Mouse (Mus musculus): ENCODE data around the gene B3gnt9. TPM values are rescaled to one million over a fixed set of nuclear protein-coding genes. Genes with fewer than 3 reads are reported as not detected.

B3gnt9 gene
- polyA plus RNA-seq, 2 experiments = 40.8 to 42.9 TPM

DNA sequence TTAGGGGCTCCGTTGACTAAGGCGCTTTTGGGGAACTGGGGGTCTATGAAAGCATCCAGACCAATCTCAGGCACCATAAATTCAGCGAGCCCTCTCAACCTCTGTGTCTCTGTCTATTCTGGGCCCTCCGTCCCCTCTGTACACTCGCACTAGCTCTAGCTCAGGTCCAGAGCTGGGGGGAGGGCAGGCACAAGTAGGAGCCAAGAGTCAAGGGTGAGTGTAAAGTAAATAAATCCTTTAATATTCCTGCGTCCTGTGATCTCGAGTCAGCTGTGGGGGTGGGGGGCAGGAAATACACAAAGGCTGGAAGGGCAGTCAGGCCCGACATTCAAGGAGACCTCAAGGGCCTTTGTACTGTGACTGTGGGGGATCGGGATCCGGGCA is 14.1 kb upstream of the B3gnt9 start:
- H3K4me1 ChIP-seq (ENCODE audit: control insufficient read depth, insufficient read depth, low read length) = peaks cover 33% of the 10 kb centered on the region
- no peak for TF ChIP-seq POLR2A (IDR thresholded peaks at IDR 0.05; ENCODE audit: borderline replicate concordance, extremely low read depth, insufficient read depth, insufficient read length)
- peak overlapping the region; percentile 86 for H3K4me2 ChIP-seq (replicated peaks; ENCODE audit: low read depth, low read length, severe bottlenecking)
- H3K9me3 ChIP-seq (ENCODE audit: control insufficient read depth, low read length) = no peaks in the 10 kb centered on the region
- no peaks in the 10 kb centered on the region for H3K36me3 ChIP-seq (ENCODE audit: control insufficient read depth, insufficient read depth, low read length)
- under 1% methylated on average over 10 of the region's 10 CpGs for WGBS
- no peak overlapping the region for H3K27ac ChIP-seq (replicated peaks; ENCODE audit: low read depth, low read length)
- H3K4me3 ChIP-seq (replicated peaks; ENCODE audit: low read length) = peak overlapping the region; percentile 44
- DNase-seq (ENCODE audit: low spot score) = no peak
- H3K27me3 ChIP-seq (ENCODE audit: control insufficient read depth, insufficient read depth, low read length) = peaks cover 81% of the 10 kb centered on the region
- peak overlapping the region; percentile 29; the same call in 1 of the 2 replicates for H3K9ac ChIP-seq (ENCODE audit: low read depth, low read length, severe bottlenecking)
- ATAC-seq (ENCODE audit: low FRiP score, low read depth) = no peak

DNA sequence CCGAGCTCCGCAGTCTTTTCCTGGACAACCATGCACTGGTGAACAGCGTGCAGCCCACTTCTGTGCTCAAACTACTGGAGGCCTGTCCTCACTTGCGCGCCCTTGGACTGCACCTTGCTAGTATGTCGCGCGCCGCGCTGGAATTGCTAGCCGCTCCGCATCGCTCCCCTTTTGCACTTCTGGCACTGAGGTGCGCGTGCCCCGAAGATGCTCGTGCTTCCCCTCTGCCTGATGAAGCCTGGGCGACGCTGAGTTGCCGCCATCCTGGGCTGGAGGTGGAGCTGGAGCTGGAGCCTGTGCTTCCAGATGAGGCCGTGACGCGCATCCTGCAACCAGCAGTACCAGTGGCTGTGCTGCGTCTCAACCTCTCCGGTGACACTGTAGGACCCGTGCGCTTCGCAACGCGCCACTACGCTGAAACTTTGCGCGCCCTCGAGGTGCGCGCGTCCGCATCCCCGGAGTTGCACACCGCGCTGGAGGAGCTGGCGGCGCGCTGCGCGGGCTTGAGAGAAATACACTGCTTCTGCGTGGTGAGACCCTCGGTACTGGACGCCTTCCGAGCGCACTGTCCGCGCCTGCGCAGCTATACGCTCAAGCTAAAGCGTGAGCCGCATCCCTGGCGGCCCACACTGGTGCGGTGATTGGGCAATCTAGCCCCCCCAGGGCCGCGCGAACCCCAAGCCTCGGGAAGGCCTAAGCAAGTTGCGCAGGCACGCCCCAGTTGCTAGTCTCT is 13.6 kb upstream of the B3gnt9 start:
- peak; percentile 79 for DNase-seq (ENCODE audit: low spot score)
- peak overlapping the region; percentile 44 for H3K9ac ChIP-seq (ENCODE audit: low read depth, low read length, severe bottlenecking)
- TF ChIP-seq POLR2A (IDR thresholded peaks at IDR 0.05; ENCODE audit: borderline replicate concordance, extremely low read depth, insufficient read depth, insufficient read length) = 0 out of 2 replicates have a peak, but pooled peaks have one; percentile 15

GRCm38 (mm10) chr8:105266775-105267174 is 11.8 kb upstream of the B3gnt9 start:
- 18% methylated on average over 13 of the region's 13 CpGs for WGBS
- Histone ChIP-seq H3K36me3 (ENCODE audit: control insufficient read depth, insufficient read depth, low read length) (no peaks in the 10 kb centered on the region), H3K27me3 (ENCODE audit: control insufficient read depth, insufficient read depth, low read length) (peaks cover 73% of the 10 kb centered on the region), H3K27ac (replicated peaks; ENCODE audit: low read depth, low read length) (no peak overlapping the region), H3K9me3 (ENCODE audit: control insufficient read depth, low read length) (no peaks in the 10 kb centered on the region), H3K9ac (ENCODE audit: low read depth, low read length, severe bottlenecking) (no peak overlapping the region), H3K4me2 (replicated peaks; ENCODE audit: low read depth, low read length, severe bottlenecking) (no peak overlapping the region), H3K4me1 (ENCODE audit: control insufficient read depth, insufficient read depth, low read length) (peaks cover 33% of the 10 kb centered on the region), H3K4me3 (replicated peaks; ENCODE audit: low read length) (no peak overlapping the region)
- DNase-seq (ENCODE audit: low spot score) = no peak
- ATAC-seq (ENCODE audit: low FRiP score, low read depth) = no peak
- TF ChIP-seq POLR2A (IDR thresholded peaks at IDR 0.05; ENCODE audit: borderline replicate concordance, extremely low read depth, insufficient read depth, insufficient read length) = no peak

More for the DNA sequence above, 13.6 kb upstream of the B3gnt9 start:
- peak; percentile 67 for ATAC-seq (ENCODE audit: low FRiP score, low read depth)
- peak overlapping the region; percentile 86 for H3K4me2 ChIP-seq (replicated peaks; ENCODE audit: low read depth, low read length, severe bottlenecking)
- no peak overlapping the region for H3K27ac ChIP-seq (replicated peaks; ENCODE audit: low read depth, low read length)
- peak overlapping the region; percentile 44 for H3K4me3 ChIP-seq (replicated peaks; ENCODE audit: low read length)
- peaks cover 81% of the 10 kb centered on the region for H3K27me3 ChIP-seq (ENCODE audit: control insufficient read depth, insufficient read depth, low read length)
- no peaks in the 10 kb centered on the region for H3K9me3 ChIP-seq (ENCODE audit: control insufficient read depth, low read length)
- under 1% methylated on average over 55 of the region's 65 CpGs for WGBS
- no peaks in the 10 kb centered on the region for H3K36me3 ChIP-seq (ENCODE audit: control insufficient read depth, insufficient read depth, low read length)
- peaks cover 33% of the 10 kb centered on the region for H3K4me1 ChIP-seq (ENCODE audit: control insufficient read depth, insufficient read depth, low read length)

DNA sequence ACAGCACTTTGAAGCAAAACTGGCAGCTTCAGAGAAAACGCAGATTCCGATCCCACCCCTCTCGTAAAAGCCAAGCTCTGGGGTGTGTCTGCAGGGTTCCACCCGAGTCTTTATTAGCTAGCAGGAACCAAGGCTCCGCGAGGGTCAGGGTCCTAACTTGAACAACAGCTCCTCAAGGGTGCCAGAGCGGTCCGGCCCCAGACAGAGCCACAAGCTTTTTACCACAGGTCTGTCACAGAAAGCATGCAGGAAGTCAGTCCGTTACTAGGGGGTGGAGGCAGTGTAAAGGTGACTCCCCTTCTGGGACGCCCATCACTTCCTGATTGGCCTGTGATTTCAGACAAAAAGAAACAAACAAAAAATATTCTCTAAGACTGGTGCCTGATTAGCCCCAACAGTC is 10.2 kb upstream of the B3gnt9 start:
- no peaks in the 10 kb centered on the region for H3K36me3 ChIP-seq (ENCODE audit: control insufficient read depth, insufficient read depth, low read length)
- no peaks in the 10 kb centered on the region; the same call in 1 of the 2 replicates for H3K9me3 ChIP-seq (ENCODE audit: control insufficient read depth, low read length)
- DNase-seq (ENCODE audit: low spot score) (no peak), ATAC-seq (ENCODE audit: low FRiP score, low read depth) (no peak)
- peak overlapping the region; percentile 59 for H3K9ac ChIP-seq (ENCODE audit: low read depth, low read length, severe bottlenecking)
- peaks cover 25% of the 10 kb centered on the region for H3K4me1 ChIP-seq (ENCODE audit: control insufficient read depth, insufficient read depth, low read length)
- peak overlapping the region; percentile 74 for H3K4me2 ChIP-seq (replicated peaks; ENCODE audit: low read depth, low read length, severe bottlenecking)
- peaks cover 69% of the 10 kb centered on the region for H3K27me3 ChIP-seq (ENCODE audit: control insufficient read depth, insufficient read depth, low read length)
- H3K27ac ChIP-seq (replicated peaks; ENCODE audit: low read depth, low read length) = no peak overlapping the region
- 13% methylated on average over 10 of the region's 10 CpGs for WGBS
- TF ChIP-seq POLR2A (IDR thresholded peaks at IDR 0.05; ENCODE audit: borderline replicate concordance, extremely low read depth, insufficient read depth, insufficient read length) = no peak
- H3K4me3 ChIP-seq (replicated peaks; ENCODE audit: low read length) = peak overlapping the region; percentile 66

DNA sequence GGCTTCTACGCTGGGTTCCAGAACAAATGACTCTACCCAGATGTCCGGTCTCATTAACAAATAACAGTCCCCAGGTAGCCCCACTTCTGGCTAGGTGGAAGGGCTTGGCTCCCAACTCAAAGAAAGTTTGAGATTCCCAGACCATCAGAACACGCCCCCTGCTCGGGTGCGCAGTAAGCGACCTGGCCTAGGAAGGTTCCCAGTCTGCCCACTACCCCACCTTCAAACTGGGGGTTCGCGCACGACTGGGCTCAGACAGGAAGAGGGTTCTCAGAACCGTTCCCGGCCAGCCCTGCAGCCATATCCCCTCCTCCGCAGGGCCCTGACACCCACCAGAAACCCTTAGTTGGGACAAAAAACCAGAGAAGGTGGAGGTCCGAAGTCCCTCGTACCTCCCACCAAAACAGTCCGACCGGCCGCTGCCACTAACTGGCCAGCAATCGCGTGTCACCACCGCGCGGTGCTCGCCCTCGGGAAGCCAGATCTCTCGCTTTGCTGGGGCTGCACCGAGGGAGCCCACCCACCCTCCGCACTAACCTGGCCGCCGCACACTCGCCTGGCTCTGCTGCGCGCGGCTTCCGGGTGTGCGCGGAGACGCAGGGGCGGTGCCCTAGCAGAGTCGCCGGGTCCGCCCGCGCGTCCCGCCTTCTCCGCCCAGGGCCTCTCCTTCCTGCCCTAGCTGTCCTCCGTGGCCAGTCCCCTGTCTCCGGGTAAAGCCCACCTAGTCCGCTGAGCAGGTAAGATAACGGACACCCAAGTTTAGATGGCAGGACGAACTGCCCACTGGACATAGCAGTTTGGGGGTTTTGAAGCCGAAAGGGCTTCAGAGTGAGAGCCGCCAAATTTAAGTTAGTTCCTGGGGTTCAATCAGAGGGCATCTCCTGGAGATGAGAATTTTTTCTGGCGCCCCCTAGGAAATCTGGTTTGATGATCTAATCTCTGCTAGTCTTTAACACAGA is 9.3 kb upstream of the B3gnt9 start, which contains the start of the genes Tradd and Fbxl8:
Gene Tradd, minus strand, starts transcription at position 586 of the 959 bp plus-strand sequence.
Gene Fbxl8, plus strand, starts transcription at position 625 of the 959 bp plus-strand sequence.
- DNase-seq (ENCODE audit: low spot score) = peak; percentile 65
- 3% methylated on average over 53 of the region's 54 CpGs for WGBS
- H3K9ac ChIP-seq (ENCODE audit: low read depth, low read length, severe bottlenecking) = peak within 1 kb of the TSS; percentile 59
- H3K9me3 ChIP-seq (ENCODE audit: control insufficient read depth, low read length) = no peaks in the 10 kb centered on the region; the same call in 1 of the 2 replicates
- no peak within 1 kb of the TSS for H3K27ac ChIP-seq (replicated peaks; ENCODE audit: low read depth, low read length)
- peaks cover 68% of the 10 kb centered on the region for H3K27me3 ChIP-seq (ENCODE audit: control insufficient read depth, insufficient read depth, low read length)
- no peaks in the 10 kb centered on the region for H3K36me3 ChIP-seq (ENCODE audit: control insufficient read depth, insufficient read depth, low read length)
- H3K4me3 ChIP-seq (replicated peaks; ENCODE audit: low read length) = peak within 1 kb of the TSS; percentile 66
- H3K4me1 ChIP-seq (ENCODE audit: control insufficient read depth, insufficient read depth, low read length) = peaks cover 24% of the 10 kb centered on the region
- TF ChIP-seq POLR2A (IDR thresholded peaks at IDR 0.05; ENCODE audit: borderline replicate concordance, extremely low read depth, insufficient read depth, insufficient read length) = no peak
- H3K4me2 ChIP-seq (replicated peaks; ENCODE audit: low read depth, low read length, severe bottlenecking) = peak within 1 kb of the TSS; percentile 74
- ATAC-seq (ENCODE audit: low FRiP score, low read depth) = peak; percentile 48
